Mouse (Mus musculus) intestine, embryonic 16.5 days (tissue): ENCODE measurements around the gene Ezh1. TPM values are rescaled to one million over a fixed set of nuclear protein-coding genes. Genes with fewer than 3 reads are reported as not detected.
A peak's percentile ranks its signal among the peaks of the same experiment; 100 is the strongest.
"Not testable (repeated sequence)": the region's sequence is repeated elsewhere in the genome, so short reads cannot be mapped to it uniquely, and the experiment has no call there.

Experiments
- ATAC-seq: fragments of 200-750 bp; cut with Nextera tagmentation; 2 replicates; pipeline ENCODE4 v1.8.0; 2017; ENCODE audit warnings: moderate TSS enrichment, moderate library complexity
- H3K27ac ChIP-seq: fragments of 300-500 bp; sonication (generic); 2 replicates; pipeline ENCODE4 v1.5.1; 2014; ENCODE audit warnings: mild to moderate bottlenecking, low read length
- H3K27me3 ChIP-seq: fragments of 300-500 bp; sonication (generic); replicated peaks from 2 replicates; pipeline ENCODE4 v1.6.1; 2014; ENCODE audit warnings: low read length, control low read depth, mixed read lengths; ENCODE audit not compliant: control insufficient read depth, insufficient read depth
- H3K36me3 ChIP-seq: fragments of 300-500 bp; sonication (generic); 2 replicates; pipeline ENCODE4 v1.6.1; 2014; ENCODE audit warnings: low read length, control low read depth; ENCODE audit not compliant: control insufficient read depth, insufficient read depth
- H3K4me1 ChIP-seq: fragments of 300-500 bp; sonication (generic); 2 replicates; pipeline ENCODE4 v1.6.1; 2014; ENCODE audit warnings: low read length, control low read depth, mixed read lengths; ENCODE audit not compliant: control insufficient read depth, insufficient read depth
- H3K4me2 ChIP-seq: fragments of 300-500 bp; sonication (generic); 2 replicates; pipeline ENCODE4 v1.6.1; 2014; ENCODE audit warnings: low read depth, low read length, control low read depth
- H3K4me3 ChIP-seq: fragments of 300-500 bp; sonication (generic); 2 replicates; pipeline ENCODE4 v1.5.1; 2014; ENCODE audit warnings: mild to moderate bottlenecking, low read length
- H3K9ac ChIP-seq: fragments of 300-500 bp; sonication (generic); 2 replicates; pipeline ENCODE4 v1.6.1; 2014; ENCODE audit warnings: low read depth, low read length
- H3K9me3 ChIP-seq: fragments of 300-500 bp; sonication (generic); 2 replicates; pipeline ENCODE4 v1.6.1; 2016; ENCODE audit warnings: low read length, control low read depth; ENCODE audit not compliant: control insufficient read depth
- WGBS: fragments of 180-500 bp; shearing (Covaris S2); extraction: QIAGEN DNeasy Blood & Tissue Kit; methylation state at CpG from one replicate; pipeline ENCODE4 v1.1.7; 2014; 5-methylcytosine and 5-hydroxymethylcytosine counted together
- polyA plus RNA-seq: library from polyadenylated mRNA; unstranded; fragments of >200 nt; fragmentation: Nextera tagmentation; extraction: Ambion mirVana; gene quantifications from 2 replicates; pipeline ENCODE4 v1.2.1, GENCODE M21; 2015

The Ezh1 gene
- polyA plus RNA-seq, 1 experiment from 2014 or later: 16.2 TPM

DNA sequence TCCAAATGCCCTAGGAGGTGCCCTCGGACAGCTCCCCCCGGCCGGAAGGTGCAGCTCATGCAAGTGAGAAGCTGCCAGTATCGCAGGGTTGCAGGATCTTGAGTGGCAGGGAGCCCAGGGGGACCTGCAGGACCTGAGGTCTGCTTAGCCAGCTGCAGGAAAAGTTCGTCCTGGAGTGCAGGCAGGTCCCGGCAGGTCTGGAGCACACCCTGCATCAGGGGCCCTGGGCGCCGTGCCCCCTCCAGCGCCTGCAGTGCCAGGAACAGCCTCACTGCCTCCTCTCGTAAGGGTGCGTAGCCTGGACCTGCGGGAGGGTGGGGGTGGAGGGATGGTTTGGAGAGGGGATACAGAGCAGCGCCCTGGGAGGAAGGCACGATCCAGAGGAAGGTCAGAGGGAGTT lies 59.9 kb downstream of the Ezh1 start:
- WGBS: 81% methylated on average over 14 of the region's 14 CpGs
- H3K9ac ChIP-seq: no peak overlapping the region
- H3K4me2 ChIP-seq: no peak overlapping the region
- no peak overlapping the region for H3K4me3 ChIP-seq
- H3K36me3 ChIP-seq: peaks cover 18% of the 10 kb centered on the region
- no peak overlapping the region for H3K27ac ChIP-seq
- peaks cover 39% of the 10 kb centered on the region for H3K4me1 ChIP-seq
- H3K9me3 ChIP-seq: no peaks in the 10 kb centered on the region
- H3K27me3 ChIP-seq: peaks cover 8% of the 10 kb centered on the region; the same call in 1 of the 2 replicates
- no peak for ATAC-seq

DNA sequence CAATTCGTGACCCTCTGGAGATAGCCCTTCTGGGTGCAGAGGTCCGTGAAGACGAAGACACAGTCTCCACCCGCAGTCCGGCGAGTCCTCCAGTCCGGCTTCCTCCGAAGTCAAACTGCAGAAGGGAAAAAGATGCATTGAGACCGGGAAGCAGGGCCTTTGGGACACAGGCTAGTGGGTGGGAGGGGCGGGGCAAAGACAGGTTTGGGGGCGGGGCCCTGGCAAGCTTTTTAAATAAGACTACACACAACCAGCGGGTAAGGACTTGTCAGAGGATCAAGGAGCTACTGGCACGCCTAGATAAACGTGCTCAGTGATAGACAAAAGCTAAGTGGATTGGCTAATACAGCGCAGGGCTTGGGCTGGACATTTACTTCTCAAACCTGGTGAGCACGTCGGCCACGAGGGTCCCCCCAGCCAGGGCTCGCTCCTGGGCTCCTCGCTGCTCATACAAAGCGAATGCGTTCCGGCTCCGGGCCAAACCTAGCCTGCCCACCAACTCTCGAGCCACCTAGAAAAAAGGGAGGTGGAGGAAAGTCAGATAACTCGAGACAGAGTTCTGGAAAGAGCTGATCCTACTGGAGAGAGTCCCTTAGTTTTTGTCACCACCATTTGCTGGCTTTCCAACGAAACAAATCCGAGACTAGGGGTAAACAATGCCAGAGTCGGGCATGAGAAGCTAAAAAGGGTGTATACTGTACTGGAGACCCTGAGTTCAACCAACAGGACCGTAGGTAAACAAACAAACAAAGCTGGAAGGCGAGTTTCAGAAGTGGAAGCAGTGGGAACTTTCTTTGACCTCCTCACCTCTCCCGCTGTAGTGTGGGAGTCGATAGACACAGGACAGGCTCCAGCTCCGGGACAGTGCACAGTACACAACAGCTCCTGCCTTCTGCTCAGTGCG lies 61.3 kb downstream of the Ezh1 start:
- no peak for ATAC-seq
- Histone ChIP-seq H3K4me1 (peaks cover 39% of the 10 kb centered on the region), H3K9ac (no peak overlapping the region)

GRCm38 (mm10) chr11:101164351-101164665 lies 62.0 kb downstream of the Ezh1 start:
- Histone ChIP-seq H3K9me3 (no peaks in the 10 kb centered on the region), H3K9ac (0 out of 2 replicates have a peak overlapping the region, but pooled peaks have one; percentile 37), H3K4me2 (peak overlapping the region; percentile 38; the same call in 1 of the 2 replicates), H3K4me1 (peaks cover 34% of the 10 kb centered on the region), H3K36me3 (peaks cover 18% of the 10 kb centered on the region), H3K4me3 (no peak overlapping the region), H3K27ac (no peak overlapping the region), H3K27me3 (peaks cover 8% of the 10 kb centered on the region; the same call in 1 of the 2 replicates)
- ATAC-seq: no peak
- 34% methylated on average over 21 of the region's 21 CpGs for WGBS

More for the DNA sequence above, 61.3 kb downstream of the Ezh1 start:
- Histone ChIP-seq H3K36me3 (peaks cover 18% of the 10 kb centered on the region), H3K4me2 (no peak overlapping the region), H3K9me3 (no peaks in the 10 kb centered on the region), H3K4me3 (no peak overlapping the region), H3K27me3 (peaks cover 8% of the 10 kb centered on the region; the same call in 1 of the 2 replicates), H3K27ac (no peak overlapping the region)
- 50% methylated on average over 35 of the region's 35 CpGs for WGBS

DNA sequence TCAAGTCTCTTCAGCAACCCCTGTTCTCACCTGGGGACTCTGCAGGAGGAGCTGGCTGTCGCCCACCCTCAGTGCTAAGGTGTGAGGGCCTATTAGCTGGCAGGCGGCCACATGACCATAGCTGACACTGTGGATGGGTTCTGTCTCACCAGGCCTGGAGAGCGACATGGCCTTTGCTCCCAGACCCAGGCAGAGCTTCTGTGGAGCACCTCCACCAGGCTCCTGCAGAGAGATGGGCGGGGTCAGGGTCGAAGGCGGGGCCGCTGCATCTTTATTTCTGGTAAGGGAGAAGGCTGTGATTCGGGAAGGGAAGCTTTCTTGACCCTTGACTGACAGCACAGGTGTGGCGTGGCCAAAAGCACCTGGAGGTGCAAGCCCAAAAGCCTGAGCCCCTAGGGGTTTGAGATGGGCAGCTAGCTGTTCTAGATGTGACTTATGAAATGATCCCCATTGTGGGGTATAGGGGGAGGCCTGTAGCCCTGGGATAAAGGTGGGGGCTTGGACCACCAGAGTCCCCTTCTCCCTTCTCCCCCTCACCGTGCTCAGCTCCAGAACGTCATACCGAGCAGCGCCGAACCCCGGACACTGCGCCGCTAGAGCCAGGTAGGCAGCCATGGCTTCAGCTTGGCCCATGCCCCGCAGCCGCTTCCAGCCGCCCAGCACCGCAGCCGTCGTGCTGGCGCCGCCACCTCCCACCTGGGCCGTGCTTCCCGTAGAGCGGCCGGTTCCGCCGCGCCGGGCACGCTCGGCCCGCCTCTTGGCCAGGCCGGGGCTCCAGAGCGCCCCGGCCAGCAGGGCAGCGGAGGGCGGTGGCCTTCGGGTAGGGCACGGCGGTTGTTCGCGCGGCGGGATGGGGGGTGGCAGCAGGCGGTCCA lies 62.5 kb downstream of the Ezh1 start:
- Histone ChIP-seq H3K4me3 (no peak overlapping the region), H3K27me3 (peaks cover 8% of the 10 kb centered on the region; the same call in 1 of the 2 replicates), H3K9ac (peak overlapping the region; percentile 37; the same call in 1 of the 2 replicates), H3K4me1 (peaks cover 28% of the 10 kb centered on the region), H3K27ac (no peak overlapping the region), H3K9me3 (no peaks in the 10 kb centered on the region), H3K36me3 (peaks cover 18% of the 10 kb centered on the region), H3K4me2 (peak overlapping the region; percentile 38; the same call in 1 of the 2 replicates)
- WGBS: 46% methylated on average over 49 of the region's 49 CpGs
- ATAC-seq: peak; percentile 58

- Histone ChIP-seq H3K9ac (no peak overlapping the region), H3K4me2 (no peak overlapping the region), H3K9me3 (no peaks in the 10 kb centered on the region), H3K4me1 (peaks cover 22% of the 10 kb centered on the region), H3K27me3 (peaks cover 6% of the 10 kb centered on the region; the same call in 1 of the 2 replicates), H3K36me3 (peaks cover 16% of the 10 kb centered on the region), H3K4me3 (no peak overlapping the region), H3K27ac (no peak overlapping the region)
- 66% methylated on average over 5 of the region's 5 CpGs for WGBS
- ATAC-seq: no peak
Observed at GRCm38 (mm10) chr11:101162772-101163171, 63.5 kb downstream of the Ezh1 start.

- Histone ChIP-seq H3K9ac (no peak overlapping the region), H3K27ac (no peak overlapping the region), H3K27me3 (peaks cover 3% of the 10 kb centered on the region; the same call in 1 of the 2 replicates), H3K4me1 (peaks cover 22% of the 10 kb centered on the region), H3K36me3 (peaks cover 11% of the 10 kb centered on the region), H3K4me3 (no peak overlapping the region), H3K4me2 (no peak overlapping the region), H3K9me3 (no peaks in the 10 kb centered on the region)
- no peak for ATAC-seq
- 58% methylated on average over 5 of the region's 5 CpGs for WGBS
Observed at GRCm38 (mm10) chr11:101162301-101162700, 64.0 kb downstream of the Ezh1 start.

GRCm38 (mm10) chr11:101161551-101161950 lies 64.7 kb downstream of the Ezh1 start:
- ATAC-seq: no peak
- H3K9me3 ChIP-seq: no peaks in the 10 kb centered on the region
- peaks cover 22% of the 10 kb centered on the region for H3K4me1 ChIP-seq
- no peak overlapping the region for H3K9ac ChIP-seq
- peaks cover 6% of the 10 kb centered on the region for H3K36me3 ChIP-seq
- 89% methylated on average over 15 of the region's 15 CpGs for WGBS
- H3K27ac ChIP-seq: no peak overlapping the region
- peaks cover 3% of the 10 kb centered on the region; the same call in 1 of the 2 replicates for H3K27me3 ChIP-seq
- H3K4me2 ChIP-seq: no peak overlapping the region
- H3K4me3 ChIP-seq: no peak overlapping the region

- H3K36me3 ChIP-seq, ATAC-seq: not testable (repeated sequence)
Observed at GRCm38 (mm10) chr11:101160981-101161505, 65.2 kb downstream of the Ezh1 start.

DNA sequence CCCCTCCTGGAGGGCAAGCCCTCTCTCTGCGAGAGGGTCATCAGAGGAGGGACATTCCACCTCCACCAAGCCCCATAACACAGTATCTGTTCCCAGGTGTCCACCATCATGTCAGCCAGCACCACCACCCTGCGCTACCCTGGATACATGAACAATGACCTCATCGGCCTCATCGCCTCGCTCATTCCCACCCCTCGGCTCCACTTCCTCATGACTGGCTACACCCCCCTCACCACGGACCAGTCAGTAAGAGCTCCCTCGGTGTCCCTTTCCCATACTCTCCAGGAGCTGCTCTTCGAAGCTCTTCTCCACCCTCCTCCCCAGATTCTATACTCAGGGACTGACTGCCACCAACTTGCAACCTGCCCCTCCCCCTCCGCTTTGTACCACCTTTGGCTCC lies 66.1 kb downstream of the Ezh1 start:
- not testable (repeated sequence) for H3K9me3 ChIP-seq, H3K27me3 ChIP-seq, H3K4me3 ChIP-seq, H3K36me3 ChIP-seq, H3K4me2 ChIP-seq, ATAC-seq, H3K27ac ChIP-seq, H3K9ac ChIP-seq
- 82% methylated on average over 8 of the region's 10 CpGs for WGBS
- H3K4me1 ChIP-seq: peaks cover 33% of the 10 kb centered on the region

More at GRCm38 (mm10) chr11:101160981-101161505, 65.2 kb downstream of the Ezh1 start:
- H3K4me1 ChIP-seq: peaks cover 25% of the 10 kb centered on the region
- H3K9me3 ChIP-seq, H3K27ac ChIP-seq, H3K9ac ChIP-seq, H3K27me3 ChIP-seq, H3K4me2 ChIP-seq, H3K4me3 ChIP-seq: not testable (repeated sequence)
- WGBS: 78% methylated on average over 6 of the region's 8 CpGs
